In genomic region chr2:172329179-172329578, GRCm38 (mm10) we compare ENCODE assay signal across 8 mouse cellular contexts. TPM values are rescaled to one million over a fixed set of nuclear protein-coding genes. Genes with fewer than 3 reads are reported as not detected.
DNase-seq lines count a peak whose midpoint lies in the region; ATAC-seq and TF ChIP-seq lines count a peak whose summit lies in the region.

No protein-coding gene starts in this region.

- no peaks in the 10 kb centered on the region for H3K36me3 ChIP-seq in C2C12 (ENCODE audit: control insufficient read depth, insufficient read depth)
- no peaks in the 10 kb centered on the region for H3K36me3 ChIP-seq in forebrain, embryonic 15.5 days

- H3K27me3 ChIP-seq in C2C12 (ENCODE audit: control insufficient read depth, insufficient read depth, insufficient read length), result peaks cover 7% of the 10 kb centered on the region
- H3K27me3 ChIP-seq in forebrain, embryonic 15.5 days, result peaks cover 18% of the 10 kb centered on the region

- no peak overlapping the region for H3ac ChIP-seq in C2C12 (ENCODE audit: control insufficient read depth, insufficient read length, low read depth)

- WGBS in forebrain, embryonic 15.5 days, result 2% methylated on average over 13 of the region's 13 CpGs

- DNase-seq in cerebellum, adult 11-12 months, result no peak
- DNase-seq in cerebellum, adult 11 months, result peak; percentile 23
- DNase-seq in layer of hippocampus, adult 2 months (ENCODE audit: low spot score in 2 of 2), result peak; percentile 75 to 86
- peak; percentile 48 for DNase-seq in lung, postnatal 36 days
- DNase-seq in right cerebral cortex, postnatal 10 days (ENCODE audit: low spot score in 2 of 2), result peak; percentile 86 to 90

- no peaks in the 10 kb centered on the region for H3K79me3 ChIP-seq in C2C12 (ENCODE audit: low read depth)

- TF ChIP-seq CTCF in C2C12 (IDR thresholded peaks at IDR 0.05; ENCODE audit: control insufficient read depth, insufficient read depth, insufficient read length), result peak; percentile 83
- peak; percentile 93 for TF ChIP-seq CTCF in layer of hippocampus, adult 2 months (conservative IDR thresholded peaks at IDR 0.05)

- peaks cover 9% of the 10 kb centered on the region for H3K4me1 ChIP-seq in forebrain, embryonic 15.5 days

- peak; percentile 51; the same call in 1 of the 2 replicates for ATAC-seq in cerebellum, adult (ENCODE audit: insufficient number of reproducible peaks, low FRiP score, low TSS enrichment)
- ATAC-seq in forebrain, embryonic 15.5 days (replicated peaks), result peak; percentile 95

- no peaks in the 10 kb centered on the region for H3K9me3 ChIP-seq in forebrain, embryonic 15.5 days

- H3K27ac ChIP-seq in forebrain, embryonic 15.5 days (replicated peaks), result no peak overlapping the region
- H3K27ac ChIP-seq in layer of hippocampus, adult 2 months, result no peak overlapping the region

- H3K9ac ChIP-seq in forebrain, embryonic 15.5 days (replicated peaks), result 0 out of 2 replicates have a peak overlapping the region, but pooled peaks have one; percentile 32

- no peak overlapping the region for H3K4me3 ChIP-seq in C2C12 (ENCODE audit: insufficient read depth, poor library complexity, severe bottlenecking)
- H3K4me3 ChIP-seq in forebrain, embryonic 15.5 days, result peak overlapping the region; percentile 6
- no peak overlapping the region for H3K4me3 ChIP-seq in layer of hippocampus, adult 2 months

- H3K79me2 ChIP-seq in C2C12 (ENCODE audit: control insufficient read depth, insufficient read depth), result no peaks in the 10 kb centered on the region

- peak overlapping the region; percentile 36 for H3K4me2 ChIP-seq in forebrain, embryonic 15.5 days (replicated peaks)

TF ChIP-seq in C2C12, 6 proteins besides CTCF, POLR2A, EP300 and RAD21:
- TF ChIP-seq FOSL1 (IDR thresholded peaks at IDR 0.05; ENCODE audit: insufficient read depth, low read length, poor library complexity, severe bottlenecking) (no peak), MAX (IDR thresholded peaks at IDR 0.05) (no peak), MYOD1 (IDR thresholded peaks at IDR 0.05; ENCODE audit: control insufficient read depth, insufficient read length, low read depth) (no peak), MYOG (IDR thresholded peaks at IDR 0.05; ENCODE audit: control insufficient read depth, extremely low read depth, insufficient read length) (no peak), CEBPB (IDR thresholded peaks at IDR 0.05; ENCODE audit: low read depth) (no peak), USF1 (IDR thresholded peaks at IDR 0.05; ENCODE audit: low read depth) (no peak)

RNA-seq across cellular contexts. Expression of gene Fam210b, which starts 16.2 kb away (rescaled TPM):
- polyA plus RNA-seq in C2C12 (2012; fragmentation: generic; extraction: Trizol), result 2.3 TPM
- polyA plus RNA-seq in forebrain, embryonic 15.5 days (2015; fragmentation: Nextera tagmentation; extraction: Ambion mirVana), result 75.9 and 76.8 TPM in 2 replicates
- 10 to 100 TPM; 22.0 to 24.3 TPM for total RNA-seq in layer of hippocampus, adult 2 months (2021)

RNA-seq across cellular contexts. Expression of gene Aurka, which starts 41.2 kb away (rescaled TPM):
- 121 TPM for polyA plus RNA-seq in C2C12 (2012; fragmentation: generic; extraction: Trizol)
- 47.7 and 55.4 TPM in 2 replicates for polyA plus RNA-seq in forebrain, embryonic 15.5 days (2015; fragmentation: Nextera tagmentation; extraction: Ambion mirVana)
- 1 to 10 TPM in 1 of 2 experiments, under 1 TPM in 1; 0.86 to 1.9 TPM for total RNA-seq in layer of hippocampus, adult 2 months (2021)

RNA-seq across cellular contexts. Expression of gene Cstf1, which starts 41.3 kb away (rescaled TPM):
- 51.4 TPM for polyA plus RNA-seq in C2C12 (2012; fragmentation: generic; extraction: Trizol)
- 30.8 and 35.8 TPM in 2 replicates for polyA plus RNA-seq in forebrain, embryonic 15.5 days (2015; fragmentation: Nextera tagmentation; extraction: Ambion mirVana)
- total RNA-seq in layer of hippocampus, adult 2 months (2021), result 10 to 100 TPM; 27.7 to 28.5 TPM

Comparison
In these comparisons a context has a peak if more than half of its experiments do, and no peak if none do; other contexts are left out.
1. RNA of gene Fam210b, which starts 16.2 kb away (polyA plus RNA-seq): 75.9 to 76.8 TPM in forebrain, embryonic 15.5 days; 2.3 TPM in C2C12 (single experiment); every median in the first group is over 10 times any median in the second.